Mouse (Mus musculus) left cerebral cortex, adult 2 months (tissue): Measurements from ENCODE around the gene Arhgef39. TPM values are rescaled to one million over a fixed set of nuclear protein-coding genes. Genes with fewer than 3 reads are reported as not detected.

Experiments
- DNase-seq, 2 experiments: peaks; one replicate each; pipeline ENCODE4 v3.0.0; 2021 to 2022; ENCODE audit warnings: low spot score in 2 of 2, mixed read lengths in 1 of 2; ENCODE audit errors: extremely low spot score in 1 of 2
- H3K27ac ChIP-seq: fragments of 200-600 bp; 2 replicates; pipeline ENCODE4 v1.8.1; 2022
- H3K4me3 ChIP-seq: fragments of 200-600 bp; 2 replicates; pipeline ENCODE4 v1.8.1; 2022
- CTCF ChIP-seq: fragments of 200-600 bp; IDR thresholded peaks from 2 replicates; pipeline ENCODE4 v1.8.1; 2022; ENCODE audit warnings: antibody characterized with exemption, mild to moderate bottlenecking, moderate library complexity
- intact Hi-C: fragments of 180-260 bp; cut with DNase I; formaldehyde crosslinking; loops from one replicate; pipeline ENCODE4 v1.15.1; 2025
- total RNA-seq, 2 experiments: library from RNA; stranded (reverse); gene quantifications; 2 replicates each; pipeline ENCODE4 v1.2.3; 2021

Arhgef39 gene
- total RNA-seq, 2 experiments from 2014 or later = 0.41 to 1.7 TPM

GRCm38 (mm10) chr4:43506074-43506473, 6.6 kb upstream of the Arhgef39 start:
- intact Hi-C loops = no loop called here
- TF ChIP-seq CTCF = no peak

GRCm38 (mm10) chr4:43504269-43504668, 4.8 kb upstream of the Arhgef39 start:
- H3K4me3 ChIP-seq = no peak overlapping the region
- TF ChIP-seq CTCF = no peak
- intact Hi-C loops = no loop called here

More at GRCm38 (mm10) chr4:43506074-43506473, 6.6 kb upstream of the Arhgef39 start:
- Histone ChIP-seq H3K27ac (no peak overlapping the region), H3K4me3 (no peak overlapping the region)
- DNase-seq = no peak

GRCm38 (mm10) chr4:43503506-43503905, 4.0 kb upstream of the Arhgef39 start:
- H3K27ac ChIP-seq = no peak overlapping the region
- no peak for DNase-seq
- TF ChIP-seq CTCF = no peak
- no peak overlapping the region for H3K4me3 ChIP-seq
- intact Hi-C loops = no loop called here

More at GRCm38 (mm10) chr4:43504269-43504668, 4.8 kb upstream of the Arhgef39 start:
- H3K27ac ChIP-seq = no peak overlapping the region
- no peak for DNase-seq

- Histone ChIP-seq H3K27ac (no peak overlapping the region), H3K4me3 (no peak overlapping the region)
- TF ChIP-seq CTCF = no peak
- intact Hi-C loops = no loop called here
- DNase-seq = no peak
Measured at GRCm38 (mm10) chr4:43503041-43503440, 3.5 kb upstream of the Arhgef39 start.

GRCm38 (mm10) chr4:43498983-43499382, 512 bp downstream of the Arhgef39 start:
- Histone ChIP-seq H3K27ac (no peak overlapping the region), H3K4me3 (peak overlapping the region; percentile 53; the same call in 1 of the 2 replicates)
- TF ChIP-seq CTCF = no peak; the same call in 1 of the 2 replicates
- intact Hi-C loops = loop anchor here (10.0 kb wide), 1 partner anchor 454 kb away; the partner anchor contains the start of gene Fam214b
- DNase-seq = no peak

- no peak overlapping the region for H3K4me3 ChIP-seq
- TF ChIP-seq CTCF = no peak
- DNase-seq = no peak
- intact Hi-C loops = loop anchor here (10.0 kb wide), 1 partner anchor 453 kb away; the partner anchor contains the start of gene Fam214b
- H3K27ac ChIP-seq = no peak overlapping the region
Measured at GRCm38 (mm10) chr4:43497946-43498345, 1.5 kb downstream of the Arhgef39 start.

- Histone ChIP-seq H3K27ac (no peak overlapping the region), H3K4me3 (no peak overlapping the region)
- no peak for TF ChIP-seq CTCF
- no peak for DNase-seq
- intact Hi-C loops = loop anchor here (10.0 kb wide), 1 partner anchor 453 kb away; the partner anchor contains the start of gene Fam214b
Measured at GRCm38 (mm10) chr4:43497405-43497804, 2.1 kb downstream of the Arhgef39 start.

GRCm38 (mm10) chr4:43496587-43496986, 2.9 kb downstream of the Arhgef39 start:
- no peak overlapping the region for H3K27ac ChIP-seq
- no peak for TF ChIP-seq CTCF
- intact Hi-C loops = loop anchor here (10.0 kb wide), 1 partner anchor 452 kb away; the partner anchor contains the start of gene Fam214b

GRCm38 (mm10) chr4:43493846-43494240, 5.7 kb downstream of the Arhgef39 start:
- peak overlapping the region; percentile 93 for H3K27ac ChIP-seq
- peak overlapping the region; percentile 60 for H3K4me3 ChIP-seq
- no peak for TF ChIP-seq CTCF
- intact Hi-C loops = loop anchor here (1.0 to 10.0 kb wide), 4 partner anchors 33 to 449 kb away; partner anchors contain the start of genes Creb3, Fam214b and Tln1
- no peak for DNase-seq

More at GRCm38 (mm10) chr4:43496587-43496986, 2.9 kb downstream of the Arhgef39 start:
- no peak for DNase-seq
- no peak overlapping the region for H3K4me3 ChIP-seq

- Histone ChIP-seq H3K27ac (peak overlapping the region; percentile 93), H3K4me3 (peak overlapping the region; percentile 60)
- intact Hi-C loops = loop anchor here (1.0 to 10.0 kb wide), 4 partner anchors 34 to 449 kb away; partner anchors contain the start of genes Creb3, Fam214b and Tln1
- peak; percentile 3 for TF ChIP-seq CTCF
- peak; percentile 96 for DNase-seq
Measured at GRCm38 (mm10) chr4:43493186-43493845, 6.2 kb downstream of the Arhgef39 start.

GRCm38 (mm10) chr4:43492821-43493185, 6.7 kb downstream of the Arhgef39 start, which contains the start of gene Ccdc107:
Ccdc107 (plus strand) TSS chr4:43492900.
- H3K4me3 ChIP-seq = peak within 1 kb of the TSS; percentile 60
- TF ChIP-seq CTCF = no peak
- intact Hi-C loops = loop anchor here (1.0 to 10.0 kb wide), 4 partner anchors 34 to 448 kb away; partner anchors contain the start of genes Creb3, Fam214b and Tln1
- DNase-seq = peak; percentile 90 to 95
- H3K27ac ChIP-seq = peak within 1 kb of the TSS; percentile 93
